Mouse (Mus musculus) testis, adult 2 months (tissue): ENCODE data around the gene Phb. TPM values are rescaled to one million over a fixed set of nuclear protein-coding genes. Genes with fewer than 3 reads are reported as not detected.
"Not testable (repeated sequence)": the region's sequence is repeated elsewhere in the genome, so short reads cannot be mapped to it uniquely, and the experiment has no call there.

Source experiments
- H3K27ac ChIP-seq: fragments of 200-500 bp; 2 replicates; pipeline ENCODE4 v1.5.1; 2012; ENCODE audit warnings: low read depth, low read length; ENCODE audit not compliant: control insufficient read depth, insufficient read depth
- H3K27me3 ChIP-seq: fragments of 200-500 bp; 2 replicates; pipeline ENCODE4 v1.6.1; 2012; ENCODE audit warnings: mild to moderate bottlenecking, low read length, moderate library complexity; ENCODE audit not compliant: control insufficient read depth, insufficient read depth
- H3K36me3 ChIP-seq: fragments of 200-500 bp; 2 replicates; pipeline ENCODE4 v1.6.1; 2012; ENCODE audit warnings: mild to moderate bottlenecking, low read length; ENCODE audit not compliant: control insufficient read depth, insufficient read depth
- H3K4me1 ChIP-seq: fragments of 200-500 bp; 2 replicates; pipeline ENCODE4 v1.6.1; 2012; ENCODE audit warnings: low read length; ENCODE audit not compliant: control insufficient read depth, insufficient read depth
- H3K4me3 ChIP-seq: fragments of 200-500 bp; 2 replicates; pipeline ENCODE4 v1.5.1; 2012; ENCODE audit warnings: low read depth, mild to moderate bottlenecking, low read length, moderate library complexity, mixed read lengths; ENCODE audit not compliant: control insufficient read depth
- CTCF ChIP-seq: fragments of 200-500 bp; IDR thresholded peaks from 2 replicates; pipeline ENCODE4 v1.5.1; 2012; ENCODE audit warnings: low read depth, mild to moderate bottlenecking, inconsistent platforms, low read length, moderate library complexity; ENCODE audit not compliant: control insufficient read depth, insufficient read depth, insufficient replicate concordance
- POLR2A ChIP-seq: fragments of 200-500 bp; IDR thresholded peaks from 2 replicates; pipeline ENCODE4 v1.6.1; 2012; ENCODE audit warnings: low read depth, mild to moderate bottlenecking, inconsistent platforms, low read length, moderate library complexity; ENCODE audit not compliant: control insufficient read depth
- polyA plus RNA-seq: library from polyadenylated mRNA; depleted of rRNA; stranded (reverse); fragments of >200 nt; gene quantifications from 2 replicates; pipeline ENCODE4 v1.2.3, GENCODE M21; 2012

Gene Phb
- polyA plus RNA-seq, 1 experiment, result 21.5 TPM

GRCm38 (mm10) chr11:95650981-95651380 lies 15.8 kb upstream of the Phb start:
- H3K4me3 ChIP-seq, result peak overlapping the region; percentile 56
- H3K36me3 ChIP-seq, result no peaks in the 10 kb centered on the region
- H3K27ac ChIP-seq, result no peak overlapping the region
- TF ChIP-seq CTCF, result no peak
- no peak for TF ChIP-seq POLR2A
- H3K27me3 ChIP-seq, result no peaks in the 10 kb centered on the region
- H3K4me1 ChIP-seq, result no peaks in the 10 kb centered on the region; the same call in 1 of the 2 replicates

DNA sequence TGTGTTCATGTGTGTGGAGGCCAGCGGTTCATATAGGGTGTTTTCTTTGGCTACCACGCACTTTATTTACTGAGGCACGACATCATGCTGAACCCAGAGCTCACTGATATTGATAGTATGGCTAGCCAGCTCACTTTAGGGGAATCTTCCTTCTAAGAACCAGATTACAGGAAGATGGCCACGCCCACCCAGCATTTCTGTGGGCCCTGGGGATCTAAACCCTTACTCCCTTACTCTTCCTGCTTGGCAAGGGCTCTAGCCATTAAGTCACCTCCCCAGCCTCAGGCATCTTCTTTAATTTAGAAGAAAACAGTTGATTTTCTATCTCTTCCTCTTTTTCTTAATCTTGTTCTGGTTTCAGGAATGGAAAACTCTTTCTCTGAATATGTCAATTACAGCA lies 9.3 kb upstream of the Phb start:
- H3K27ac ChIP-seq, result no peak overlapping the region
- no peaks in the 10 kb centered on the region for H3K4me1 ChIP-seq
- H3K36me3 ChIP-seq, result no peaks in the 10 kb centered on the region
- no peak for TF ChIP-seq CTCF
- TF ChIP-seq POLR2A, result no peak
- H3K27me3 ChIP-seq, result no peaks in the 10 kb centered on the region
- no peak overlapping the region for H3K4me3 ChIP-seq

DNA sequence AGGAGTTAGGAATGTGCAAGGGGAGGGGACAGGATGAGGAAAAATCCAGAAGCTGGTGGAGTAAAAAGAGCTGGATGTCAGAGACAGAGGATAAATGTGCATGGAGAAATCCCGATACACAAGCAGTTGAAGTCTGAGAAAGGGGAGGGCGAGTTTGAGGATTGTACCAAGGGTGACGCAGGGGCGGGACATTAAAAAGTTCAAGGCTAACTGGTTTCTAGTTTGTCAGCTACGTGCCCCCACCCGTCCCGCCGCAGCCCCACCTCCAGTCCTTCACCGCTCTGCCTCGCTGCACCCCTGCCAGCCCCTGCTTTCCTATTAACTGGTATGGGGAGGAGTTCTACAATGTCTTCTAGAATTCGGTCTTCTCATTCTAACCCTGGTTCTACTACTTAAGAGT lies 420 bp downstream of the Phb start:
- no peak for TF ChIP-seq CTCF
- no peak for TF ChIP-seq POLR2A
- H3K4me3 ChIP-seq, result peak overlapping the region; percentile 87

DNA sequence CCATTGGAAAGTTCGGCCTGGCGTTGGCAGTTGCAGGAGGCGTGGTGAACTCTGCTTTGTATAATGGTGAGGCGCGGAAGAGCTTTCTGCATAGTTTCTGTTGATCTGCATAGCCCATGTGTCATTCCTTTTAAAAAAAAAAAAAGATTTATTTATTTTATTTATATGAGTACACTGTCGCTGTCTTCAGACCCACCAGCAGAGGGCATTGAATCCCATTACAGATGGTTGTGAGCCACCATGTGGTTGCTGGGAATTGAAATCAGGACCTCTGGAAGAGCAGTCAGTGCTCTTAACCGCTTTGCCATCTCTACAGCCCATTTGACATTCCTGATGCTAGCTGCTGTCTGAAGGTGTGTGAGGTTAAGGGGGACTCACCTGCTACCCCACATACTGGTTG lies 1.3 kb downstream of the Phb start:
- not testable (repeated sequence) for H3K27ac ChIP-seq, H3K27me3 ChIP-seq, H3K36me3 ChIP-seq, H3K4me3 ChIP-seq, H3K4me1 ChIP-seq

More for the DNA sequence above, 420 bp downstream of the Phb start:
- Histone ChIP-seq H3K27me3 (no peaks in the 10 kb centered on the region), H3K4me1 (peaks cover 5% of the 10 kb centered on the region), H3K36me3 (no peaks in the 10 kb centered on the region), H3K27ac (peak overlapping the region; percentile 46; the same call in 1 of the 2 replicates)

DNA sequence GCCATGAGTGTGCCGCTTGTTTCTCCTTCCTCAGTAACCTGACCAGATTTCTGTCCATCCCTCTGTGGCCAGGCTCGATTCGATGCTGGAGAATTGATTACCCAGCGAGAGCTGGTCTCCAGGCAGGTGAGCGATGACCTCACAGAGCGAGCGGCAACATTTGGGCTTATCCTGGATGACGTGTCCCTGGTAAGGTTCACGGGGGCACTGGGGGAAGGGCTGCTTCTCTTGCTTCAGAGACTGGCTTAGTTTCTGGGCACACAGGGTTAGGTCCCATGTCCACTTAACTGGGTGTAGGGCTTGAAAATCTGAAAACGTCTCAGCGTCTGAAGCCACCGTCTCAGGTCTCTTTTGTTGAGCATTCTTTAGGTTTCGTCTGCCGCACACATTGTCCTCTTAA lies 8.7 kb downstream of the Phb start:
- no peak for TF ChIP-seq POLR2A
- TF ChIP-seq CTCF, result no peak
- Histone ChIP-seq H3K27me3 (no peaks in the 10 kb centered on the region), H3K36me3 (no peaks in the 10 kb centered on the region), H3K4me1 (no peaks in the 10 kb centered on the region), H3K27ac (no peak overlapping the region), H3K4me3 (no peak overlapping the region)

GRCm38 (mm10) chr11:95676307-95676706 lies 9.6 kb downstream of the Phb start:
- TF ChIP-seq POLR2A (no peak), CTCF (peak; percentile 45; the same call in 1 of the 2 replicates)
- Histone ChIP-seq H3K4me3 (no peak overlapping the region), H3K27me3 (no peaks in the 10 kb centered on the region), H3K27ac (no peak overlapping the region), H3K36me3 (no peaks in the 10 kb centered on the region), H3K4me1 (no peaks in the 10 kb centered on the region)

DNA sequence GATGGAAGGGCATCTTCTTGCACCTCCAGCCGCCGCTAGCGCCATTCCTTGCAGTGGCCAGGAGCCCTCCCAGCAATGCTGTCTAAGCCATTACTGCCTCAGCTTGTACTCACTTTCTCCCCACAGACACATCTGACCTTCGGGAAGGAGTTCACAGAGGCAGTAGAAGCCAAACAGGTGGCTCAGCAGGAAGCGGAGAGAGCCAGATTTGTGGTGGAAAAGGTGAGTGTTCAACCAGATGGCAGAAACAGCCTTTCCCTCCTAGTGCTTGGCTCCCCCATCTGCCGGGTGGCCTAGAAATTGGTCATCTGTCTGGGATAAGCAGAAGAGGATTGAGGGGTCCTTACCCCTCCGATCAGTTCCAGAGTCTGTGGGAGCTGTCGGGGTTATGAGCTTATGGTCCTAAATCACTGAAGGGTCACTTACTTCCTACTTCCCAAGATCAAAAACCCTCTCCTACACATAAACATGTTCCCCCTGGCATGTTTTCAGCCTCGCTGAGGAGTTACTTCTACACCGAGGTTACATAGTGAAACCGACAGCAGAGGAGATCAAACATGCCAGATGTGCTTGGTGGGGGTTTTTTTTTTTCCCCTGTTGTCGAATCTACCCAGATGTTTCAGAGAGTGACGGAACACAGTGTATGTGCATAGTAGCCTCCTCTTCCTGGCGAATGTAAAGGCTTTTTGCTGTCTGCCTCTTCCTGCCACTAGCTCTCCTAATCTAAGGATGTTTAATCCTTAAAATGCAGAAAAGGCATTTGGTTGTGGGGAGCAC lies 11.4 kb downstream of the Phb start:
- TF ChIP-seq POLR2A (no peak), CTCF (no peak)
- H3K4me1 ChIP-seq, result no peaks in the 10 kb centered on the region
- no peak overlapping the region for H3K4me3 ChIP-seq
- no peaks in the 10 kb centered on the region for H3K36me3 ChIP-seq
- no peaks in the 10 kb centered on the region for H3K27me3 ChIP-seq
- H3K27ac ChIP-seq, result no peak overlapping the region
